Mouse (Mus musculus) kidney, adult 18-20 months (tissue): ENCODE results near the gene Coa3.
"Not testable (repeated sequence)": the region's sequence is repeated elsewhere in the genome, so short reads cannot be mapped to it uniquely, and the experiment has no call there.

Experiments used
- DNase-seq: peaks from one replicate; pipeline ENCODE4 v3.0.0; 2021

The Coa3 gene

DNA sequence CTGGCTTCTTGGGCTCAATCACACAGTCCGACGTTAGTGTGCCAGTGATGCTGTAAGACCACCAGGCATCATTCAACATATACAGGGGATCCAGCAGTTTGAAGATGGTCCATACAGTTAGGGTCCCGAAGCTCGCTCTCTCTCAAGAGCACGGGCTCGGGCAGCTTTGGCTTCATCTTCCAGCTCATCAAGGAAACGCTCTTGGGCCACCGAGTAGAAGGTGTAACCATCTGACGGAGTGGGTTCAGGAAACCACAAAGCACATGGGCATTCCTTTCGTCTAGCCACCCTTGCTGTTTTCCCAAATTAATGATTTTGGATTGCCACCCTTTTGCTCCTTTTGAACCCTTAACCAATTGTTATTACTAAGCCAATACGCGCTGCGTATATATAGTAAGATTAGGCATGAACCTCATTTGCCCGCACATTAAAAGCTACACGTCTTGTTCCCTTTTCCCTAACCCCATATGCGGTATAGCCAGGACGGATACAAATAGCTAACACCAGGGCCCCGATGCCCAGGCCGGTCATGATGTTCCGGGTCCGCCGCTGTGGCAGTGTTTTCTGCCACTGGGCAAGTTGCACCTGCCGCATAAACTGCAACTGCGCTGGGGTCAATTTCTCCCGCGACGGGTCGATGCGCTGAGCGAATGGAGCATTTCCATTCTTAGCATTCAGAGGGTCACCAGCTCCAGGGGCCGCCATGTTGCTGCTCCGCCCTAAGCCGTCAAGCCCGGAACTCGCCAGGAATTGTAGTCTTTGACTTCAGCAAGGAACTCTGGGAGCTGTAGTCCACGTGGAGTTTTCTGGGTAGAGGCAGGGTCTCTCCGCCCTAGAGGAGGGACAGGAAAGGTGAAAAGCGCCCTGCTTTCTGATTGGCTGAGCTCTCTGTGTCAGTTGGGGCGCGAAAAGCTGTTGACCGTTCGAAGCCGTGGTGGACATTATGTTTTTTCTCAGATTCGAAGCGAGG lies at the start of gene Coa3, which contains the start of gene Cntd1:
Gene Coa3, minus strand, starts transcription at position 892 of the 970 bp plus-strand sequence.
Gene Cntd1, plus strand, starts transcription at position 790 of the 970 bp plus-strand sequence.
- peak; percentile 88 for DNase-seq

DNA sequence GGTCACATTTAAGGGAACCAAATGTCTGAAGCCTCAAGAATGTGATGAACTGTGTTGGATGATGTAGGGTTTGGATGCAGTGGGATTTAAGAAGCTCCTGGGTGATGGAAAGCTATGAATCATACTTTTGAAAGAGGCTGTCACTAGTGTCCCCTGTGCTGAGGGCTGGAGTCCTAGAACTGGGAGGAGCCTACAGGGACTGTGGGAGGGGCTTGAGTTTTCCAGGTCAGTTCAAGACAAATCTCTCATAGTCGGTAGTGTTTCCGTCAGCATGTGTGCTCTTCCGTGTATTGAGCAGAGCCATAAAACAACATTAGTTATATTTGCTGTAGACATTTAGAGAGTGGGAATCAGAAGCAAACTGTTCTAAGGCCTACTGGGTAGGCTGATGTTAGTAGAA lies 48.4 kb upstream of the Coa3 start:
- DNase-seq: no peak

- DNase-seq: no peak
Measured at GRCm38 (mm10) chr11:101326147-101326546, 47.2 kb upstream of the Coa3 start.

- not testable (repeated sequence) for DNase-seq
Measured at GRCm38 (mm10) chr11:101325201-101325600, 46.3 kb upstream of the Coa3 start.

- no peak for DNase-seq
Measured at GRCm38 (mm10) chr11:101324763-101325162, 45.8 kb upstream of the Coa3 start, which contains the start of gene Aoc2. TSS of gene Aoc2 (plus strand) at chr11:101325063.

- DNase-seq: peak; percentile 88
Measured at GRCm38 (mm10) chr11:101323609-101324008, 44.7 kb upstream of the Coa3 start.

GRCm38 (mm10) chr11:101316501-101316917 lies 37.6 kb upstream of the Coa3 start:
- DNase-seq: no peak

DNA sequence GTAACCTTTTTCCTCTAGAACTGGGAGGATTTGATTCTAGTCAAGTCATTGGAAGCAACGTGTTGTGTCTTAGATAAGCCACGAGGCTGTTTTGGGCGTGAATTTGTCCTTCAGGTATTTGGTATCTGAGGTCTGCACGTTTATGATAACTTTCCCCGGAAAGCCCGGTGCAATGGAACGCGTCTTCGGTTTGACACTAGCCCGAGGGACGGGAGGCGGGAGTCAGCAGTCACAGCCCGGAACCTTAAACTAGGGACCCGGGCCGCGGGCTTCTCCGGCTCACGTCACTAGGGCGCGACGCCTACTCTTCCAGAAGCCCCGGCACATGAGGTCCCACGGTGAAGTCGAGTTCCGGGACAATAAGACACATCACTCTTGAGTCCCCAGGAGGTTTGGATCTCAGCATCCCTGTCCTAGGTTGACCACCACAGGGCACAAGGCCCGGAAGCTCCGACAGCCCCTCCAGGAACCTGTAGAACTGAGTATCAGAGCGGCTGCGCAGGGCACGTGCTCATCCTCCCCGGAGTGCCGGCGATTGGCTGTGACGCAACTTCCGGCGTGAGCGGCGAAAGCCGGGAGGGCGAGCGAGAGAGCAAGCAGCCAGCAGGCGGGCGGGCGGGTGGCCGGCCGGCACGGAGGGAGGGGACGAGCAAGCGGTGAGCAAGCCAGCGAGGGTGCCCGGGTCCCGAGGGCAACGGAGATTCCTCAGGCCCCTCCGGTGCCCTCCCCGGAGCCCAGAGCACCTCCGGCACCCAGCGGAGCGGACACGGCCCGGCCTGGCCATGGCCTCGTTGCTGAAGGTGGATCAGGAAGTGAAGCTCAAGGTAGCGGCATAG lies 37.0 kb upstream of the Coa3 start, which contains the start of gene Psme3:
Gene Psme3, plus strand, starts transcription at position 549 of the 836 bp plus-strand sequence.
- DNase-seq: peak; percentile 97

- no peak for DNase-seq
Measured at GRCm38 (mm10) chr11:101315082-101315650, 36.3 kb upstream of the Coa3 start.

GRCm38 (mm10) chr11:101314567-101314966 lies 35.7 kb upstream of the Coa3 start:
- no peak for DNase-seq

GRCm38 (mm10) chr11:101312150-101312549 lies 33.2 kb upstream of the Coa3 start:
- DNase-seq: no peak

- no peak for DNase-seq
Measured at GRCm38 (mm10) chr11:101311083-101311482, 32.2 kb upstream of the Coa3 start.

DNA sequence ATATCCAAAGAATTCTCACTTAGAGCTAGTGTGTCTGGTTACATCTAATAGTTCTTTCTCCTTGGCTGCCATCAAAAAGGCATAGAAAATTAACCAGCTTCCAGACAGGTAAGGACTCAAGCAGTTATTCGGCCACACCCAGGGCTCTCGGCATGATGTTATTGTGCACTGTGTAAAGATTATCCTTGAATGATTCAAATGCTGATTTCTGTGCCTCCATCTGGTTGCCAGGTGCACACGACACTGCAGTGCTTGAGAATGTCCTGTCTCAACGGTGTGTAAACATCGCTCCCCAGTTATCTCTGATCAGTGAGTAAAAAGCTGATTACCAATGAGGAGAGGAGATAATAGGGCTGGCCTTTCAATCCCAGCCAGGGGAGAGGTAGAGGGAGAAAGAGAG lies 28.8 kb upstream of the Coa3 start:
- DNase-seq: no peak

- DNase-seq: peak; percentile 98
Measured at GRCm38 (mm10) chr11:101302004-101302798, 23.3 kb upstream of the Coa3 start, which contains the start of gene Becn1. TSS of gene Becn1 (minus strand) at chr11:101302286.

- no peak for DNase-seq
Measured at GRCm38 (mm10) chr11:101301299-101302003, 22.5 kb upstream of the Coa3 start.

DNA sequence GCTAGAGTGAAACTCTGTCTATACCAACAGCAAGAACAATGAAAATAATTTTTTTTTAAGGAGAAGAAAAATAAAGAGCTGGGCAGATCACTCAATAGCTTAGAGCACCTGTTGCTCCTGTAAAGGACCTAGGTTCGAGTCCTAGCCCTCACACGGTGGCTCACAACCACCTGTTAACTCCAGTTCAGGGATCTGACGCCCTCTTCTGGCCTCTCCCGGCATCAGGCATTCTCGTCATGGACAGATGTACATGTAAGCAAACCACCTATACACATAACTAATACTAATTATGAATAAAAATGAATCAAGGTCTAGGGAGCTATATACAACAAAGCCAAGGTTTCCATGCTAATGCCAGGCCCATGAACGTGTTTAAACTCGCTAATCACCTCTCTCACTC lies 22.0 kb upstream of the Coa3 start:
- no peak for DNase-seq

- no peak for DNase-seq
Measured at GRCm38 (mm10) chr11:101295191-101295590, 16.3 kb upstream of the Coa3 start.

DNA sequence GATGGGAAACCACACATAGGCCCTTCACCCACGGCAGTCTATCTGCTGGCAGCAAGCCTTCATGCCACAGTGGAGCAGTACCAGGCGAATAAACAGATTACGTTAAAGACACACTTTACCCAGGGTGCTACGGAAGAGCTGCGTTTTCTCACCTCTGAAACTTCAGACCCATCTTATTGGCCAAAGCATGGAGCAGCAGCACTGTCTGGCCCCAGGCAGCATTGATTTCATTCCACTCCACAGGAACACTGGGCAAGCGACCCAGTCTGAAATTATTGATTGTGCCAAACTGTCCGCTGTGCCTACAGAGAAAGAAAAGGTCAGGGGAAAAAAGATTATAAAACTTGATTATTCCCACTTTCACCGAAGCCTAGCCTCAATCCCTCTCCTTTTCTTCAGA lies 12.3 kb upstream of the Coa3 start:
- no peak for DNase-seq

- DNase-seq: no peak
Measured at GRCm38 (mm10) chr11:101287306-101287705, 8.4 kb upstream of the Coa3 start.

- DNase-seq: peak; percentile 57
Measured at GRCm38 (mm10) chr11:101283805-101284204, 4.9 kb upstream of the Coa3 start.

DNA sequence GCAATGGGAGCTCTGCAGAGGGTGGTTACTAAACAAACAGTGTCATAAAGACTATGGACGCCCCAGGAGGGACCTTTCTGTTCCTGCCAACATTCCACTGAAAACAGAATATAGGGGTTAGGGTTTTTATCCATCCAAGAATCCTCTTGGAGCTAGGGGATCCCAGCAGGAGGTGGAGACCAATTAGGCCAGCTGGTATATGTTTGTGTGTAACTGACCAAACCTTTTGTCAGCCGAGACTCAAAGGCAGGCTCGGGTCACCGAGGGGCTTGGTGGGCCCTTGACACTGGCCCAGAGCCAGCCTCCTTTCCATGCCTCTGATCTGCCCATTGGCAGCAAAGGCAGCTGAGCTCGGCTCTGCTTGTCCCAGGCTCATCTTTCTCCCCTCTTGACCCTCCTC lies 4.0 kb upstream of the Coa3 start:
- DNase-seq: no peak
